Mouse (Mus musculus): ENCODE data around the gene Sync. TPM values are rescaled to one million over a fixed set of nuclear protein-coding genes. Genes with fewer than 3 reads are reported as not detected.
A peak's percentile ranks its signal among the peaks of the same experiment; 100 is the strongest.

Gene Sync
- total RNA-seq, 2 experiments from 2014 or later = 8.7 to 9.5 TPM

GRCm38 (mm10) chr4:129304306-129304705 lies 16.9 kb downstream of the Sync start:
- DNase-seq = no peak

- no peak for DNase-seq
Observed at GRCm38 (mm10) chr4:129307936-129308335, 20.5 kb downstream of the Sync start.

DNA sequence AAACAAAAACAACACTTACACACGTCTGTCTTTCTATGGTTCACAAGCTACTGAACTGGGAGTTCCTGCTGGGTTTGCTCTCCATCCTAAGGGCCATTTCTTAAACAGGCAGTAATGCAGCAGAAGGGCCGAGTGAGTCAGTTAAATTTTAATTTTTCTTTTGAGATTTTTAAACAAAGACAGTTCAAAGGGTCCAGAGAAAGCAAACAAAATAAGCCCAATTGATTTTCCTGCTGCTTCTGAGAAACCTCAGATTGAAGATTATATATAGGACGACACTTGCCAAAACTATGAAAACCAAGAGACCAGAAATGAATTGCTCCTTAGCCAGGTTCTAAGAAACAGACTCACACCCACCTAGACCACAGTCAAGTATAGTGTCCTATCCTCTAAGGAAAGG lies 26.5 kb downstream of the Sync start:
- no peak for DNase-seq

DNA sequence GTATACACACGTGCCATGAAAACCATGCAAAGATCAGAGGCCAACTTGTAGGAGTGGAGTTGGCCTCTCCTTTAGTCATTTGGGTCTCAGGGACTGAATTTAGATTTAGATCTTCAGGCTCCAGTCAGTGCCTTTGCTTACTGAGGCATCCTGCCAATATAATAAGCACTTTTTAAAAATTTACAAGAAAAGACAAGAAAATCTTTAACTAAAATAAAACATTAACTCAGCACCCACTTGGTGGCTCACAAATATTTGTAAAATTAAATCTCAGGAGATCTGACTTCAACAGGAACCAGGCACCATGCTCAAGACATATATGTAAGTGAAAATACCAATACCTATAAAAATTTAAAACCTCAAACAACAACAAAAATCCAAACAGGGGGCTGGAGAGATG lies 33.5 kb downstream of the Sync start:
- DNase-seq = no peak

GRCm38 (mm10) chr4:129322042-129322441 lies 34.6 kb downstream of the Sync start:
- DNase-seq = no peak

- DNase-seq = no peak
Observed at GRCm38 (mm10) chr4:129323491-129323890, 36.1 kb downstream of the Sync start.

DNA sequence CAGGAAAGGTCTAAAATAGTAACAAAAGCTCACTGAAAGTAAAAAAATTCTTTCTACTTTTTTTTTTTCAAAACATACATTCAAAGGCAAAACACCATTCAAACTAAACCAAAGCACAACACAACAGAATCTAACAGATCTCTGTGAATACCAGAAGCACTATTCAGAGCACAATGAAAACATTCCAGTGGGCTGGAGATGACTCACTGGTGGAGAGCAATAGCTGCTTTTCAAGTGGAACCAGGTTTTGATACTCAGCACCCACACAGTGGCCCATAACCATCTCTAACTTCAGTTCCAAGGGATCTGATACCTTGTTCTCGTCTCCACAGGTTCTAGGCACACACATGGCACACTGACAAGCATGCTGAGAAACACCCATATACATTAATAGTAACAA lies 37.3 kb downstream of the Sync start:
- DNase-seq = no peak

GRCm38 (mm10) chr4:129326191-129326590 lies 38.8 kb downstream of the Sync start:
- no peak for DNase-seq

DNA sequence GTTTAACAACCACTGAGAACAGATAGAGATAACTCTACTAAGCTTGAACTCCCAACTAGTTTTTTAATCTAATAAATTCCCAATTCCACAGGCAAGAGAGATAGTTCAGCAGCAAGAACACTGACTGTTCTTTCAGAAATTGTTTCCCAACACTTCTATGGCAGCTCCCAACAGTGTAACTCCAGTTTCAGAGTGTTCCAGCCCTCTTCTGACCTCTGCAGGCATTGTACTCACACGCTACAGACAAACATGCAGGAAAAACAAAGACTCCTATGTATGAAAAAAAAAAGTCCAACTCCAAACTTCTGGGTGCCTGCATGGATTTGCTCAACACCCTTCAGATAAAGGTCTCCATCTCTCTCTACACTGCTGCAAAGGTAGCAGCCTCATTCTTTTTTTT lies 45.4 kb downstream of the Sync start:
- DNase-seq = no peak

GRCm38 (mm10) chr4:129334677-129335215 lies 47.3 kb downstream of the Sync start:
- peak; percentile 70 for DNase-seq

DNA sequence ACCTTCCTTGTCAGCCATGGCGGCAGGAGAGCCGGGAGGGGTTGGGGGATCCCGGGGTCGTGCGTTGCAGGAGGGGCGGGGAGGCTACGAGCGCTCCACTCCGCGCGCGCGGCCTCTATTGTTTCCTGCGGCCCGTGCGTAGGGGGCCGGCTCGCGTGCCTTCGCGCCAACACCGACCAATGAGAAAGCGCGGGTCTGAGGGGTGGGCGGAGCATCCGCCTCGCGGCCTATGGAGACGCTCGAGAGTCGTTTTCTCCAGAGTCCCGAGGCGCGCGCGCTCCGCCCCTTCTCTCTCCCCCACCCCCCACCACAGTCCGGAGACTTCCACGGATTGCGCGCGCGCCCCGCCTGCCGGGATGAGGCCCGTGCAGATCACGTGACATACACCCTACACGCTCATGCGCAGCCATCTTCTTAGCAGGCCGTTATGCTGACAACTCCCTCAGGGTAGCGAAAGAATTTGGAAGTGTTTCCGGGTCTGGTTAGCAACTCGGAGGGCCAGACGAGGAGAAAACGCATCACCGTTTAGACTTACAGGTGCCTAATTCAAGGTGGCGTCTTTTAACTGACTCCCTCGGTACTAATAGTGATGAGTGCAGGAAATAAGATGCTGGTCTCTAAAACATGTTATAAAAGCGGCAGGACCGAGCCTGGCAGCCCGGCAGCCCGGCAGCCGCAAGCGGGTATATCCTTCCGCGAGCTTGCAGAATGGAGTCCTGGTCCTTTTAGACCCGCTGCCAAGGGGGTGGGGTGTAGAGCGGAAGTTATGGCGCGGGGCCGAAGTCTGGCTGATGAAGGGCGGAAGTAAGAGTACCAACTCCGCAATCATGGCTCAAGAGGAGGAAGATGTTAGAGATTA lies 48.0 kb downstream of the Sync start, which contains the start of the genes Rbbp4 and Zbtb8os:
Gene Rbbp4, minus strand, starts transcription at position 155 of the 859 bp plus-strand sequence.
Gene Zbtb8os, plus strand, starts transcription at position 480 of the 859 bp plus-strand sequence.
- DNase-seq = peak; percentile 97

DNA sequence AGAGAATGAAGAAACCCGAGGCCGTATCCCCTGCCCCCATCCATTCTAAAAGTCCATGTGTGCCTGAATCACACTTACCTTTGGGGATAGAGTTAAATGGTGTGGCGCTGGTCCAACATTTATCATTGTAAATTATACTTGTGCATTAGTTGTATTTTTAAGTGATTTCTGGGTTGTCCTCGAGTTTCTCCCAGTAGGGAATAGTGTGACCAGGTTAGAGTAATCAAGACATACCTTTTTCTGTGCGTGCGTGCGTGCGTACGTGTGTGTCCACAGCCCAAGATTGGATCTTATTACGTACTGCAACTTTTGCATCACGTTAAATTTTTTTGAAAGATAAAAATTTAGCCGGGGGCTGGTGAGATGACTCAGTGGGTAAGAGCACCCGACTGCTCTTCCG lies 48.9 kb downstream of the Sync start:
- DNase-seq = no peak

DNA sequence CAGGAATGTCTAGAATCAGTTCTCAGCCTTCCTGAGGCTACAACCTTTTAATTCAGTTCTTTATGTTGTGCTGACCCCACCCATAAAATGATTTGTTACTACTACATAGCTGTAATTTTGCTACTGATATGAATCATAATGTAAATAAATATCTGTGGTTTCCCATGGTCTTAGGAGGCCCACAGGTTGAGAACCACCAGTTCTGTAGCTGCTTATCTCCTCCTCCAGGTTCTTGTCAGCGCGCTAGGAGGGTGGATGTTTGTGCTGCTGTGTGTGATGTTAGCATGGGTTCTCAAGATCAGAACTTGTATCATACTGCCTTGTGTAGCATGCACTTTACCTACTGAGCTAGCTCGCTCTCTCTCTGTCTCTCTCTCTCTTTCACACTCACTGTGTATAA lies 52.3 kb downstream of the Sync start:
- DNase-seq = no peak

- DNase-seq = no peak
Observed at GRCm38 (mm10) chr4:129341888-129342287, 54.5 kb downstream of the Sync start.

DNA sequence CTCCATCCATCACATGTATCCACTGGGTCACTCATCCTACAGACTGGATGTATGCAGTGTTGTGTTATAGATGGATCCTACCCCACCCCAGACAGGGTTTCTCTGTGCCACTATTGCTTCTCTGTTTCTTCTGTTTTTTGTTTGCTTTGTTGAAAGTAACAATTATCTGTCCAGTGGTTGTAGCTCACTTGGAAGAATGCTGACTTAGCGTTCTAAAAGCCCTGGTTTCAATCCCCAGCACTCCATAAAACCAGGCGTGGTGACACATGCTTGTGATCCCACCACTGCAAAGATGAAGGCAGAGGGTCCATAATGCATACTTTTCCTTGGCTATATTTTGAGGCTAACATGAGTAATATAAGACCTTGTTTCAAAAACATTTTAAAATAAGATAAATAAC lies 55.3 kb downstream of the Sync start:
- no peak for DNase-seq

DNA sequence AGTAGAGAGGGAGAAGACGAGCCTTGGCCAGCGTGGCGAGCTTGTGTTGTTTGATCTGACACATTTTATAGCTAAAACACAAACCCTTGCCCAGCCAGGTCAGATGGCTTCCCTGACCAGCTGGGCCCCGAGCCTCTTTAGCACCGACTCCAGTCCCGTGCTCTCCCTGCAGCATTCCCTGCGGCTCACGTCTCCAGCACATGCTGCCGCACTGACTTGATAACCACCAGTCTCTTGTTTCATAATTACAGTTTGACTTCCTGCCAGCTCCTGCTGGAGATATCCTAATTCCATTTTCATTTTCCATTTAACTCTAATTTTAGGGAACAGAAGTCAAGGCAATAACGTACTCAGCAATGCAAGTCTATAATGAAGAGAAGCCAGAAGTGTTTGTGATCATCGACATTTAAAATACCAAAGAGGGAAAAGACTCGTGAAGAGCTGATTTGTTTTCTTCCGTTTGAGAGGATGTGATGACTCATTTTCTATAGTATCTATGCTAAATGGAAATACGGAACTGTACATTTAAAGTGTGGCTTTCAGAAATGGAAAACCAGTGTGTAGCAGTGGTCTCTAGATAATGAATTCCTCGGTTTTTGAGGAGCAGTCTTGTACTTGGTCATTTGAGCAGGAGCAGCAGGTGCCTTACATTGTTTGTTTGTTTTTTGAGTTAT lies 59.2 kb downstream of the Sync start:
- DNase-seq = peak; percentile 51

DNA sequence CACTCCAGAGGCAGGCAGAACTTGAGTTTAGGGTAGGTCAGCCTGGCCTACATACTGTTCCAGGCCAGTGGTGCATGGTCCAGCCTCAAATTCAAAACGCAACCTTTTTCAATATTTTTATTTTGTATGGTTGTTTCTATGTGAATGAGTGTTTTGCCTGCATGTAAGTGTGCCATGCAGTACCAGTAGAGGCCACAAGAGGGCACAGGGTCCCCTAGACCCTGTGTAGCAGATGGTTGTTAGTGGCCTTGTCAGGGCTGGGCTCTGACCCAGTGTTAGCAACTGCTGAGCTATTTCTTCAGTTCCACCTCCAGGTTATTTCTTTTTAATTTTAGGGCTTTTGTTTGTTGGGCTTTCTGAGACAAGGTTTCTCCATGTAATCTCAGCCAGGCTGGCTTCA lies 63.2 kb downstream of the Sync start:
- DNase-seq = peak; percentile 86

DNA sequence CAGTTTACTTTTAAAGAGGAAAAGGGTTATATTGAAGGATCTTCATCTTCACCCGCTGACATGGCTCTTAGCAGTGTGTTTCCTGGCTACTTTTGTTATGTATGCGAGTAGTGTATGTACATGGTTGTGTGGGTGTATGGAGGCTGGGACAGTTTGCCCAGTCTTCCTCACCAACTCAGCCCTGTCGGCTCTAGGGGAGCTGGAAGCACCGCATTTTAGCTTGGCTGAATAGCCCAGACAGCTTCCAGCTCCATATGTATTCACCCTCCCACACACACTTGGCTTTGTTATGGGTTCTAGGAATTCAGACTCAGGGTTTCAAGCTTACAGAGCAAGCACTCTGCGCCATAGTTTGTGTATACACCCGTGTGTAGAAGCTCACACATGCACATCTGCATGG lies 63.7 kb downstream of the Sync start:
- no peak for DNase-seq

DNA sequence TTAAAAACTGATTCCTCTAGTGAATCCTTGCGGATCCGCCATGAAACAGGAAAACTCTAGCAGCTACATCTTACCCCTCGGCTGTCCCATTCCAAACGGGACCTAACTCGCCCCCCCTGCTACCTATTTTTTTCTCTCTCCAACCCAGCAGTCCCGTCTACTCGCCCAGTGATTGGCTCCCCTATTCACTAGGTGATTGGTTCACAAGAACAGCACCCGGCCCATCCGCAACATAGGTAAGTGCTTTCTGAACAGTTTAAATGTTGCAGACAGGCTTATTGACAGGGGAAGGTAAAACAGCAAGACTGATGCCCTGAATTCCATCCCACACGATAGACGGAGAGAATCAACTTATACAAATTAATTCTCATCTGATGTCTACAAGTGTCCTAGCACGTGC lies 65.8 kb downstream of the Sync start:
- DNase-seq = no peak

DNA sequence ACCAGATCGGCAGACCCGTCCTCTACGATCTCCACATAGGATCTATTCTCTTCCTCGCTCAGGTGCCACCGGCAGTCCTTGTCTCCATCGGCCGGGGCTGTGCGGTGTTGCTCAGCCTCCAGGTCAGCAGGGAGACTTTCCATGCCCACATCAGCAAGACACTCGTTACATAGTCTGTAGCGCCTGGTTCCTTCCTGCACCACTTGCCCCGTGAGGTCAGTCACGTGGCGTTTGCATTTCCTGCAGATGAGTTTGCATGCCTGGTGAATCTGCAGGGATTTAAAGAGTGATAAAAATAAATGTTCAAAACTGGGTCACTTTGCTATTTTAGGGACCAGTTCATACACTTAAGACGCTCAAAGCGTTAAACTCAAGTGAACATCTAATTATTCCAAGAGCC lies 66.8 kb downstream of the Sync start:
- DNase-seq = no peak

DNA sequence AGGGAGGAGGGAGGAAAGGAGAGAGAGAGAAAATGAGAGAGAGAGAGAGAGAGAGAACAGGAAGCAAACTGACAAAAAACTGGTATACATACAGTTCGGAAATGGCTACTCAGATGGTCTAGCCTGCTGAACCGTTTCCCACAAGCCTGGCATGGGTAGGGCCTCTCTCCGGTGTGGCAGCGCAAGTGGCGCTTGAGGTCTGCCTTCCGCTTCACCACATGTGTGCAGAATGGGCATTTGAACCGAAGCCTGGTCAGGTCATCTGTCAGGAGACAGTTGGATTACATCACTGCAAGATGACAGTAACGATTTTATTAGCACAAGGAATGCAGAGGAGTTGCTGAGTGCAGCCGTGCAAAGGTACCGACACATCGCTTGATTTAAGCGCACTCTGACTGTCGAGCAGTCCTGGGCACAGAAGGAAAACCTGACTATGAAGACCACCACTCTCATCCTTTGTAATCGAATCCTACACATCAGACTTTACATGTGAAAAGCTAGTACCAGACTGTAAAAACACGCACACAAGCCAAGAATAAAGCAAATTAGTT lies 70.3 kb downstream of the Sync start:
- no peak for DNase-seq
